Mouse (Mus musculus) CH12F3 (cell line): ENCODE measurements around the gene Ablim1.

ENCODE experiments used
- in situ Hi-C: fragments of 300-500 bp; cut with MboI; formaldehyde crosslinking; loops from 2 replicates; pipeline ENCODE4 v1.14.3; 2020; ENCODE audit warnings: low sequenced_read_pairs

Ablim1 gene

DNA sequence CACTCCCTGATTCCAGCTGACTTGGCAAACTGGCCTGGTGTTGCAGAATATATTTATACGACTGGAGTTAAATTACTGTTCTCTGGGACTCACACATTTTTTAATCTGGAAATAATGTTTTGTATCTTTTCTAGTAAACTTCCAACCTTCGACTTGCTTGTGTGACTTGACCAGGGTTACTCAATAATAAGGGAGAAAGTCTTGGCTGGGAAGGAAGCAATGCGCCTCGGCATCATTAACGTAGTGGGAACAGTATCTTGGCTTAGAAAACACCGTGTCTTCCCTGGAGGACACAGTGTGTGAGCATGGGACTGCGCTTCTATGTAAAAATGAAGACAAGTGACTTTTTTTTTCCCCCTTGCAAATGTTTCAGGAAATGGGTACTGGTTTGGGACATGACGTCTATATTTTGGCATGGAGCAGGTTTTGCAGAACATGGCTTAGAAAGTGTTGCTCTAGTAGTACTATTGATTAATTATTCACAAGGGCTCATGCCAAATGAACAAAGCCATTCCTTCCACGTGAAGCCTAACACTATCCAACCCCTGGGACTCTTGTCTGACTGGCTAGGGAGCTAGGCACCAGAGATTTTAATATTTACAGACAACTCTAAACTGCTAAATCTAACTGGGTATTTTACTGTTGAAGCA, 266.9 kb downstream of the Ablim1 start:
- in situ Hi-C loops, result no loop called here

DNA sequence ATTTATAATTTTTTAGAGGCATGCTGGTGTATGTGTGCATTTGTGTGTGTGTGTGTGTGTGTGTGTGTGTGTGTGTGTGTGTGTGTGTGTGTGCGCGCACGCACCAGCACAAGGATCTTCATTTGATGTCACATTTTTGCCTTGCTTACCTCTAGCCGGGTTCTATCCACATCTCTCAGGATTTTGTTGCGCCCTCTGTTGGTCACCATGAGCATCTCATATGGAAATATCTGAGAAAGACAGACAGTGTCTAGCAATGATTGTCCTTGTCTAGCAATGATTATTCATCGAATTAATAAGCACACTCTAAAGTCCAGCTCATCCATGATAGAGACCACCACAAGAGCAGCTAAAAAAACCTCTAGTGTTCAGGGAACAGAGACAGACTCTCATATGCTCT, 275.5 kb downstream of the Ablim1 start:
- in situ Hi-C loops, result no loop called here

DNA sequence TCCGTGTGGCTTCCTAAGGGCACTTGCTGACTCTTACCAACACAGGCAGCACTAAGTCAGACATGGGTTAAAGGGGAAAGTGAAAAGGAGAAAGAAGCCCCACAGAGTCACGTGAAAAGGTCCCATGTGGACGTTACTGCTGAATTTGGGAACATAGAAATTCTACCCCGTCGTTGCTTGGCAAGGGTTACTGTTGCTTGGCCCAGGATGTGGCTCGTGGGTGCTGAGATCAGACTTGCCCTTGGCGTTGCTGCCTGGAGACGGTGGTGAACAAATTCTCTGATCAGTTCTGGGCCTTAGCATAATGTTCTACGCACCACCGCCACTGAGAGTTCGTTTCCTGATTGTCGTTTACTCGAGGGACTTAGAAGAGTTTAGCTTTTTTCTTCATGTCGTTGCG, 277.9 kb downstream of the Ablim1 start:
- in situ Hi-C loops, result no loop called here

DNA sequence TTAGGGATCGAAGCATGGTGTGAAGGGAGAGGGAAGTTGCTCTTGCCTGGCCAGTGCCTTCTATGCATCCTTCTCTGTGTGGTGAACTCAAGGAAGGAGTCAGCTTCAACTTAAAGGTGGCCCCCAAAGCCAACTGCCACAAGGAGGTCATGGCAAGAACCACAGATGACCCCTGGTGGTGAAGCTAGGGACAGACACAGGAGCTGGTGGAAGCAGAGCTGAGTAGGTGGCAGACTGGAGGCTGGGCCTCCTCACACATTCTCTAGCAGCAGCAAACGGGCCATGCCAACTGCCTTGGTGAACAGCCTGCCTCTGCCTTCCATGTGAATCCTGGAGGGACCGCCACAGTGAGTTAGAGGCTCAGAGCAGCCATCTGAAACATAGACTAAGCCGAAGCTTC, 283.1 kb downstream of the Ablim1 start:
- in situ Hi-C loops, result no loop called here

DNA sequence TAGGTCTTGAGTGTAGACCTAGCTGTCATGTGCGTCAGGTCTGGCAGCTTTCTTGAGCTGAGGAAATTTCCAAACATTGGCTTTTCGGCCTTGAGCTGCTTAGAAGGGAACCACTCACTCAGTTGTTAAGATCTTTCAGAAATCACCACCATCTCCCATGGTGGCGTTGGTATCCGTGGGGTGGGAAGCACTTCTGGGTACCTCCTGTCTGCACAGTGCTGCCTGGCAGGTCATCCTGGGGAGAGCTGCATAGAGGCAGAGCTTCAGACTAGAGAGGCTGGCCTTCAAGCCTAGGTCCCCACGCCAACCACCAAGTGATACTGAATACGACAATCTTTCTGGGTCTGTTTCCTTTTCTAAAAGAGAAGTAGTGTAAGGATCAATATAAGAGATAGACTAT, 285.3 kb downstream of the Ablim1 start:
- in situ Hi-C loops, result loop anchor here (5.0 kb wide), 1 partner anchor 107 kb away; no protein-coding TSS in a partner anchor

DNA sequence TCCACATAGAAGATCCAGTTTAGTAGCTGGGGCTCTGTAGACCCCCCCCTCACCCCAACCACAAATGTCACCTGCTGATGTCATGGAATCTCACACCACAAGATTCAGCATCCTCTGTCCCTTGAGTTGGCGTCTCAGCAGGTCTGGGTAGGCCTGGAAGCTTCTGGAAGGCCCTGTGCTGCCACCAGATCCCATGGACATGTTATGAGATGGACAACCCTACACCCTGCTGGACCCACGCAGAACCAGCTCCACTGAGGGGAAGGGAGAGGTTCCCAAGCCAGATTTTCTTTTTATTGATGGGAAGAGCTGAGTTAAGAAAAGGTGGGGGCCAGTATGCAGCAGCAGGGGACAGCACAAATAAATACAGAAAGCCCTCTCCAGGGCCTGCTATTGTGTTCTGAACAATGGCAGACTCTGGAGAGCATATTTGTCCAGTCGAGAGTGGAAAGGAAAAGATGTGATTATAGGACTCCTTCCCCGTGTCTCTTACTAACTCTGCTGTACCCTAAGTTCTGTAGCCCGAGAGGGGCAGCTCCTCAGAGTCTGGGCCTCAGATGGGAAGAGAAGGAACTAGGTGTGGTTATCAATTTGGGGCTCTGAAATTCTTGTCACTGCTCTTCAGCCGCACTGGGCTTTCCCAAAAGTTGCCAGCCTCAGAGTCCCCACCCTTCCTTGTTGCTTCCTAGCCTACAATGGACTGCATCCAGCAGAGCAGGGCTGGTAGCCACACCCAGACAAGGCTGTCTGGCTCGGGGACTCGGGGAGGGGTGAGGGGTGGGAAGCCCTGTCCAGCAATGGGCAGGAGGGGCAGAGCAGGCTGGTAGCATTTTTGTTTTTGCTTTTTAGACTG, 286.2 kb downstream of the Ablim1 start:
- in situ Hi-C loops, result loop anchor here (5.0 kb wide), 1 partner anchor 106 kb away; no protein-coding TSS in a partner anchor

DNA sequence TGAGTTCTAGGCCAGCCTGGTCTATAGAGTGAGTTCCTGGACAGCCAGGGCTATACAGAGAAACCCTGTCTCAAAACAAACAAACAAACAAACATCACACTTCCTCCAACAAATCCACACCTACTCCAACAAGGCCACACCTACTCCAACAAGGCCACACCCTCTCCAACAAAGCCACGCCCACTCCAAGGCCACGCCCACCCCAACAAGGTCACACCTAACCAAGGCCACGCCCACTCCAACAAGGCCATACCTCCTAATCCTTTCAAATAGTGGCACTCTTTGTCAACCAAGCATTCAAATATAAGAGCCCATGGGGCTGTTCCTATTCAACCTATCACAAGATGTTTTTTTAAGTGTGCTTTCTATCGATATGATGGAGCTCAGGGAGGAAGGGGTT, 288.2 kb downstream of the Ablim1 start:
- in situ Hi-C loops, result loop anchor here (5.0 kb wide), 1 partner anchor 104 kb away; no protein-coding TSS in a partner anchor

DNA sequence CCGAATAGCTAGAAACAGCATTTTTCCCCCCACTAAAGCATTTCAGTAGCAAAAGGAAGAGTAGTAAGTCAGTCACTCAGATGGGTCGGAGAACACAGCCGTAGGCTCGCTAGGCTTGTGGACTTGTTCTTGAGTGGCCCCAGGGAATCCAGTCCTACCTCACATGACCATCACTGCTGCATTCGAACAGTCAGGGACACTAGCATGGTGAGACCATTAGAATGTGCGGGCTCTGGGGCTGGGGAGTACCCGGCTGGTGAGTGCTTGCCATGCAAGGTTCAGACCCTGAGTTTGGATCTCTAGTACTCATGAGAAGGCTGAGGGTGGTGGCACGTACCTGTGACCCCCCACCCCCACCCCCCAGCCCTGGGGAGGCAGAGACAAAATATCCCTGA, 296.9 kb downstream of the Ablim1 start:
- in situ Hi-C loops, result no loop called here

DNA sequence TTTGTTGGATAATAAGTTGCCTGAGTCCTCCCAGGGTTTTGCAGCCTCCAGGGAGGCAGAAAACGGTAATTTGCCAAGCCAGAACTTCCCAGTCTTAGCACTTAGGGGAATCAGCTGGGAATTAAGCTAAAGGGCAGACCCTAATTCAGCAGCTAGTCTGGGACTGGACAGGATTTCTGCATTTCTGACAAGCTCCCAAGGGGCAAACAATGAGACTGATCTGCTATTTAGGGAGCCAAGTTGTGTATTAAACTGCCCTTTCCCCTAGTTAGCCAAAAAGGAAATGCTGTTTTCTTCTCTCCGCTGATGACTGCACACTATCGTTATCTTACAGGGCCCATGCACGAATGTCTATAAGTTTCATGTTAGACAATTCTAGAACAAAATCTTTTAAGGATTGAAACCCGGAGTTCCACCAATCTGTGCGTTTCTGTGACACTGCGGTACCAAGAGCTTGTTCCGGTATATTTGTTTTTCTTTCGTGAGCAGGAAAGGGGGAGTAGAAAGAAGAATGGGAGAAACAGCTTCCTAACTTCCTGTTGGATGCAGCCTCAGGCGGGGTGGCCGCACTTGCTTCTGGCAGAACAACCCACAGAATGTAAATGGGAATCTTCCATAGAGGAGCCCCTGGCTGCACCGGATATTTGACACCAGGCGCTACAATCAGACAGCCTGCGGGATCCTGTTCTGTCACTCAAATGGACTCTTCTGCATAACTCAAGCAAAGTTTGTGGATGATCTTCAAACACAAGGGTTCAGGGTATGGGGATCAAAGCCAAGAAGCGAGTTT, 297.5 kb downstream of the Ablim1 start:
- in situ Hi-C loops, result no loop called here

DNA sequence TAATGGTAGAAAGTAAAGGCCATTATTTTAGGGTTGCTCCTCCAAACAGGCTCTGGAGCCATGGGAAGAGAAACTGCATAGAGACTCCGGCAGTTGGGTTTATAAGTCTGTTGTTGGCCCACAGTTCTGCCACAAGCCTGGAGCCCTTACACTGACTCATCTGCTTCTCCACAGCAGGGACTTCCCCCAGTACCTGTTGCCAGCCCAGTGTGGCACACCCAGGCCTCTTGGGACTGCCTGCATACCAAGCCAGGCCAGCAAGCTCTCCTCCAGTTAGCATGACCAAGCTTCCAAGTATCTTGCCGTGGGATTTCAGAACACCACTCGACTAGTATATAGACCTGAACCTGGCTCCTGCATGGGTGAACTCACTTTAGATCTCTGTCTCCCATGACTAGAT, 299.9 kb downstream of the Ablim1 start:
- in situ Hi-C loops, result no loop called here

DNA sequence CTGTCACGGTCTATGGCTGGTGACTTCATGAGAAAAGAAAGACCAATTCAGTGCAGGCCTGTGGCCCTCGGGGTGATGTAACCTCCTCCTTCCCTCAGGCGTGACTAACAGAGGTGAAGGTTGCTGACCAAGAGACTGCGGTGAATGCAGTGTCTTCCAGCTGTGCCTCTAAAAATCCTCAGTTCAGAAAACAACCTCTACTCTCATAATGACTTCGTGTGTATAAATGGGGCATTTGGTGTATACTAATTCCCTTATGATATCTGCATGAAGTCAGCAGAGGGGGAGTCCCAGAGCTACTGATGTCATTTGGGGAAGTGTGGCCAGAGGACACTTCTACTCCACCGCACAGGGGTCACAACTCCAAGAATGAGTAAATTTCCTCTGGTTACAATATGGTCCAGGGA, 301.4 kb downstream of the Ablim1 start:
- in situ Hi-C loops, result no loop called here

DNA sequence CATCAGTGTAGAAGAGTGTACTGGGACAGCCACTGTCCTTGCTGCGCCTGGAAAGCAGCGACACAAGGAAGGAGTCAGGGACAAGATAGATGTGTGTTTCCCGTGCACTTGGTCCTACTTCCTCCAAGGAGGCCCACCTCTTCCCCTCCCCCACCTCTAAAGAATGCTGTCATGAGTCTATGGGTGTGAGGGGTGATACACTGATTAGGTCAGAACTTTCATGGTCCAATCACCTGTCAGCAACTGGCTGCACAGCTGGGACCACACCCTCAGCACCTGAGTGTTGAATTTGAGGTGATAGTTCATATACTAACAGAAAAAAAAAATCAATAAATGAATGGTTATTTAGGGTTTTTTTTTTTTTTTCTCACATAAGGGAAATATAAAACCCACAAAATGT, 302.7 kb downstream of the Ablim1 start:
- in situ Hi-C loops, result no loop called here

DNA sequence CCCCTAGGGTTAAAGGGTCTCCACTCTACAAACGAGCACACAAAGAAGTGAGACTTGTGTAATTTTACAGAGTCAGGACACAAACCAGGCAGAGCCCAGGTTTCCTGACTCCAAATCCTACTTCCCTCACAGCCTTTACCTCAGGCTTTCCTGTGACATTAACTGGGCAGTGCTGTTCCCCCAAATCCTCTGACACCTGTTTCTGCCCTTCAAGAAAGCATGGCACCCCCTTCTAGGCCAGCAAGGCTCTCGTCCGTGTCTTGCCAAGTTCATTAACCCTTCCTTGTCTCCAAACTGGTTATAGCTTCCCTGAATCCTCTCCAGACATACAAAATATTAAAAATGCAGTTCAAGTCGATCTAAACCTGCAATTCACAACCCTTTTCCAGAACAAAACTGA, 304.7 kb downstream of the Ablim1 start:
- in situ Hi-C loops, result no loop called here

DNA sequence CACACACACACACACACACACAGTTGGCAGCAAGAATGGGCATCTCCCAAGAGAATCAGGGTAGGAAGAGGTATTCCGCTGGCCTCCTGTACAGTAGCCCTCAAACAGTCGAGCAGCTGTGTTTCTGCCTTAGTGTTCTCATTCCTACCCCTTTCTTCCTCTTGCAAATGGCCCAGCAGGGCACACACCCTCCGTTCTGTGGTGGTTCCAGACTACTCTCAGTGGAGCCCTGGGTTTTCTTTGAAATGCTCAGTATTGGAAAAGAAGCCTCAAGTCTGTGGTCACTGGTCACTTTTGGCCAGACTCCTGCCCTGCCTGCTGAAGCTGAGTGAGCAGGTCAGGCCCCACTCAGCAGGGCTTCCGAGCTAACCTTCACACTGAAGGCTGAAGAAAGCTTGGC, 305.1 kb downstream of the Ablim1 start:
- in situ Hi-C loops, result no loop called here

DNA sequence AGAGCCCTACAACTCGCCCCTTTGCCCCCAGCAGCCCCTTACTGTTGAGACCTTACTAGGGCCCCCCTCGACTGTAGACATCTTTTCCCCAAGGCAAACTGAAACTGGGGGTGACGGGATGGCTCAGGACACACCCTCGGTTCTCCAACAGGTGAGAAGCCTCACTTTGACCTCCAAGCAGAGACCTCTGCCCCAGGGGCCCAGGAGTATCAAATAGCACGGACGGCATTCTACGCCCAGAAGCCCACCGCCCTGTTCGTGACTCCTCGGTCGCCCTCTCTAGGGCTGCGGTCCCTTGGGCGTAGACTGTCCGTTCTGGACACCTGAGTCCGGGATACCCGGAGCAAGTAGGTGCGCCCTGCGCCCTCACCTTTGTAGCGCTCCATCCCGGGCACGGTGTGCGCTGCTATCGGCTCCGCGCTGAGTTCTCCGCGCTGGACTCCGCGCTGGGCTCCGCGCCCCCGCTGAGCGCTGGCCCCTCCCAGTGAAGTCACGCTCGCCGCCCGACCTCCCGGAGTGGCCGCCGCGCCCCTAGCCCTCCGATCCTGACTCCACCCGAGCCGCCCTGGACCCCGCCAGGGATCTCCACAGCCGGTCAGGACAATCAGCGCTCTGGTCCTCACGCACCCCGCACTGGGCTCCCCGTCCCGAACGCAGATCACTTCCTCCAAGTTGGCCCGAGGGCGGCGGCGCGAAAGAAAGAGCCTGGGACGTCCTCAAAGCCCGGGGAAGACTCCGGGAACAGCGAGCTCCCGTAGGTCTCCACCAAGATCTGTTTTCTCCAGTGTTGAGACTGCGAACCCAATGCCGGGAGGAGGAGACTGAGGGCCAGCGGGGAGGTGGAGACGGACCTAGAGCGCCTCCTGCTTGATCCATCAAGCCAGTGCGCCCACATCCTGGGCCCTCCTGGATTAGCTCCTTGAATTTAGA, 306.7 kb downstream of the Ablim1 start, which contains the start of gene Afap1l2:
Gene Afap1l2, minus strand, starts transcription at position 448 of the 930 bp plus-strand sequence.
- in situ Hi-C loops, result no loop called here

DNA sequence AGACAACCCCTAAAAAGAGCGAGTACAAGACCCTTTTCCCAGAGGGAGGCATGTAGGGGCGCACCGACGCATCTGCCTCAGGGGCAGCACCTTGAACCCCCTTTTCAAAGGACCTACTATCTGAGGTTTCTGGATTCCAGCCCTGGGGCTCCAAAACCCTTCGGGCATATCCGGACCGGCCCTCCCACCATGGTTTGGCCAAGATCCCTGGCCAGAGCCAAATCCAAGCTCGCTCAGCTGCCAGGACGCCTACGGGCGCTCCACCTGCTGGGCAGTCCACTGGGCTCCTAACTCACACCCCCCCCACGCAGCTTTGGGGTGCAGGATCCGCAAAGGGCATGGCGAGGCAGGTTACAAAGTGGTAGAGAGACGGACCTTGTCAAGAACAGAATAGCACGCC, 307.4 kb downstream of the Ablim1 start:
- in situ Hi-C loops, result no loop called here

DNA sequence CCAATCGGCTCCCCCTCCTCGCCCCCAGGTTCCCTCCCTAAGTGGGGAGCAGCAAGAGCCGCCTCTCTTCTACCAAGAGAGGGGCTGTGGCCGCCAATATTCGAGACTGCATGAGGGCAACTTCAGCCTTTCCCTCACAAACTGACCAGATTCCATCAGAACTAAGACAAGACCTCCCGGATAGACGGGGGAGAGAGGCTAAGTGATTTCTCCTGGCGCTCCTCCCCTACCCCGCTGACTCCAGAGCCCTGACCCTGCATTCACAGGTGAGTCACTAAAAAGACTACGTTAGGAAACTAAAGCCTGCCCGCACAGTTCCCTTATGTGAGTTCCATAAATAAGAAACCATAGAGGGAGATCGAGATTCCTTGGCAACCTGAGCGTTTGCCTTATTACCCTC, 307.9 kb downstream of the Ablim1 start:
- in situ Hi-C loops, result no loop called here

DNA sequence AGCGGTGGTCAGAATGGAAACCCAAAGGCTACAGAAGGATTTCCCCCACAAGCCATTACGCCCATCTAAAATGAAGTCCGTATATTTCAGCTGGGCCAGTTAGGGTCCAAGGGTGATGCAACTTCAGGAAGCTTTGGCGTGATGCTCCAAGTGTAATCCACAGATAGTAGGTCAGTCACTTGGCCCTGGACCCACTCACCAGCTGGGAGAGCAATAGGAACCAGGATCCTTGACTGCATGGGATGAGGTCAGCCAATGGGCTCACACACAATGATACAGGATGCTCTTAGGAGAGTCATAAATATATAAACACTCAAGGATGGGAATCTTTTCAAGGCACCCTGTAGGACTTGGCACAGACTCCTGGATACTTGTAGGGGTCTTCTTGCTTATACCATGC, 309.7 kb downstream of the Ablim1 start:
- in situ Hi-C loops, result no loop called here

DNA sequence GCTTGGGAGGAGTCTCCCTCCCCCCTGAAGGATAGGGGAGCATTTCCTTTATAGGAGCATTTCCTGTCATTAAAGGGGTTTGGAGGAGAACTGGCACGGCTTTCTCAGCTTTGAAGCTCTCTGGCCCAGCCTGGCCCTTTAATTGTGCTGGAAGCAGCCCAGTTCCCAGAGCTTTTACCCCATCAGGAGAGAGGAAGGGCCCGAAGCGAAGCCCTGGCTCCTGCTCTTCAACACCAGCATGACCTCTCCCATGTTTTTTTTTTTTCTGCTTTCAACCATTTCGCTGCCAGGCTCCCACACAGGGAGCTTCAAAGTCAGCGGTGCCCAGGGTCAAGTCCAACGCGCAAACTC, 311.3 kb downstream of the Ablim1 start:
- in situ Hi-C loops, result no loop called here

DNA sequence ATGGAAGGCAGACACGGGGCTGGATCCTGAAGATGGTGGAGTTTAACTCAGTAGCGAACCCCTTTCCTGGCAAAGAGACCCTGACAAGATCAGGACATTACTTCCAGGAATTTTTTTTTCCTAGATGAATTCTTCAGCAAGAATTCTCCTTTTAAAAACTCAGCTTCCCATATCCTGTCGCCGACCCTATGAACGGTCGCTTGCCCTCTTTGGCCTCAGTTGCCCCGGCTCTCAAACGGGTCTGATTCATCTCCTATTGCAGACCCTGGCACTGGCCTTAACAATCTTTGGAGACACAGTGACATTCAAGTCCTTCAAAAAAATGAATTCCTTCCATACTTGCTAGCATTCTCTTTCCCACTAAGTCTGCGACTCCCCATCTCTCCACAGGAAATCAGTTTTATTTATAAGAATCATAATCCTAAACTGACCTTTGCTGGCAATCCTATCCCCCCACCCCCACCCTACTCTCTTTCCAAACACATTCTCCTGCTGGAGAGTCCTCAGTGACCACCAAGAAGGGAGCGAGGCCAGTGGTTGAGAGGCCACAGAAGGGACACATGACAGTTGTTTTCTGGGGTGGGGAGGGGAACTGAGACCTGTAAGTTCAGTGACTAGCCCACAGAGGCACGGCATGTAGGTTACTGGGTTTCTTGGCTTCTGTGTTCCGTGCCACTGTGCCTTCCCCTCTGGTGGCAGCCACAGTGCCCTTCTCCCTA, 311.8 kb downstream of the Ablim1 start:
- in situ Hi-C loops, result no loop called here
